23 mouse cellular contexts compared by ENCODE assay signal in the genomic region with DNA sequence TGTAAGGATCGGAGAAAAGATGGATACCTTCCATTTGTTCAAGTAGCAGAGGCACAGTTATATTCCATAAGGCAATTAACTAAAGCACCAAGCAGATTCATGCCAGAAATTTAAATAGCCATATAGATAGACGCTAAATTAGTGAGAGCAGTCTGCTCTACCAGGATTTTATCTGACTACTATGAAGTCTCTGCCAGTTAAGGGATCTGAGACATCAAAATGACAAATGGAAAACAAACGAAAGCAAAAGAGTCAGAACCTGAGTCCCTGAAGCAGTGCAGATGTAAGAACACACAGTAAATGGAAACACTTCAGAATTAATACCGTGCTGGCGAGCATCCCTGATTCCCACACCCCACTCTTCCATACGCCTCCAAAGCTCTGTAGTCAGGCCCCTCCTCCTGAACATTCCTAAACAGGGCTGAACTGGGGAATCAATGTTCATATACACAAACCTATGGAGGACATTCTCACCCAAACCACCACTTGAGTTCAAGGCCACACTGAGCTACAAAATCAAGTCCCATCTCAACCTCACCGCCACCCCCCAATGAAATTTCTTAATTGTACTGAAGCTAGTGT. TPM values are rescaled to one million over a fixed set of nuclear protein-coding genes. Genes with fewer than 3 reads are reported as not detected.
A peak's percentile ranks its signal among the peaks of the same experiment; 100 is the strongest.
DNase-seq lines count a peak whose midpoint lies in the region; ATAC-seq and TF ChIP-seq lines count a peak whose summit lies in the region.
"Had no signal": no experiment of that assay in that cellular context is flagged by ENCODE, and none has a peak within 500 bp of the region (broad histone marks: within the 10 kb centered on the region; RNA-seq: fewer than 3 reads in every experiment).

No protein-coding gene starts in this region.

- peak; percentile 58 for DNase-seq in heart, adult 11 months
- no peak for DNase-seq in heart, adult 18-20 months
- DNase-seq in brain, embryonic 14.5 days (ENCODE audit: low read depth) = peak; percentile 69
- DNase-seq in lung, postnatal 10 days = peak; percentile 12
- no peak for DNase-seq in left cerebral cortex, adult 9 months (ENCODE audit: low spot score in 2 of 2)
- no peak for DNase-seq in spleen, postnatal 36 days (ENCODE audit: low spot score in 2 of 2)
- DNase-seq: cerebellum, postnatal 10 days; embryo, embryonic 11 days; gastrocnemius, postnatal 25 days; heart, postnatal 10 days; kidney, adult 9 months; kidney, postnatal 36 days; layer of hippocampus, adult 9-11 months; thymus, postnatal 4 days had no signal

- WGBS in midbrain, embryonic 16.5 days = 54% methylated on average over 7 of the region's 7 CpGs

- H3K9me3 ChIP-seq in midbrain, embryonic 16.5 days (replicated peaks; ENCODE audit: control insufficient read depth, low read length, poor library complexity, severe bottlenecking) = no peaks in the 10 kb centered on the region
- H3K9me3 ChIP-seq: heart, embryonic 10.5 days; hindbrain, embryonic 13.5 days; limb, embryonic 13.5 days; liver, embryonic 15.5 days had no signal

- TF ChIP-seq CTCF in brain, embryonic 14.5 days (IDR thresholded peaks at IDR 0.05; ENCODE audit: borderline replicate concordance, extremely low read depth, insufficient read depth, insufficient read length) = no peak

- peak; percentile 50; the same call in 1 of the 2 replicates for ATAC-seq in midbrain, embryonic 16.5 days

- no peaks in the 10 kb centered on the region for H3K27me3 ChIP-seq in midbrain, embryonic 16.5 days (ENCODE audit: control insufficient read depth, insufficient read depth, low read depth, low read length)
- H3K27me3 ChIP-seq: hindbrain, embryonic 13.5 days; limb, embryonic 13.5 days; liver, embryonic 15.5 days had no signal

- no peak overlapping the region for H3K4me2 ChIP-seq in midbrain, embryonic 16.5 days (ENCODE audit: low read length)
- H3K4me2 ChIP-seq: hindbrain, embryonic 13.5 days; limb, embryonic 13.5 days; liver, embryonic 15.5 days had no signal

- H3K27ac ChIP-seq in midbrain, embryonic 16.5 days (ENCODE audit: low read length) = peak overlapping the region; percentile 31
- H3K27ac ChIP-seq: heart, embryonic 10.5 days; hindbrain, embryonic 13.5 days; limb, embryonic 13.5 days; liver, embryonic 15.5 days had no signal

- H3K36me3 ChIP-seq in midbrain, embryonic 16.5 days (ENCODE audit: control insufficient read depth, insufficient read depth, low read length) = no peaks in the 10 kb centered on the region
- H3K36me3 ChIP-seq: heart, embryonic 10.5 days; hindbrain, embryonic 13.5 days; limb, embryonic 13.5 days; liver, embryonic 15.5 days had no signal

- H3K4me3 ChIP-seq in midbrain, embryonic 16.5 days (ENCODE audit: low read depth, low read length) = no peak overlapping the region
- H3K4me3 ChIP-seq: heart, embryonic 10.5 days; hindbrain, embryonic 13.5 days; limb, embryonic 13.5 days; liver, embryonic 15.5 days had no signal

- TF ChIP-seq POLR2A in brain, embryonic 14.5 days (IDR thresholded peaks at IDR 0.05; ENCODE audit: borderline replicate concordance, extremely low read depth, insufficient read depth, insufficient read length, poor library complexity, severe bottlenecking) = no peak

- no peak overlapping the region for H3K9ac ChIP-seq in midbrain, embryonic 16.5 days (ENCODE audit: low read depth, low read length)
- H3K9ac ChIP-seq: hindbrain, embryonic 13.5 days; limb, embryonic 13.5 days; liver, embryonic 15.5 days had no signal

- H3K4me1 ChIP-seq in midbrain, embryonic 16.5 days (ENCODE audit: control insufficient read depth, insufficient read depth, low read length) = no peaks in the 10 kb centered on the region
- H3K4me1 ChIP-seq: heart, embryonic 10.5 days; hindbrain, embryonic 13.5 days; limb, embryonic 13.5 days; liver, embryonic 15.5 days had no signal

RNA-seq across cellular contexts. Expression of a gene that starts 17.7 kb away (rescaled TPM):
- not detected for total RNA-seq in heart, adult 18-20 months (2021)
- 0.29 and 0.40 TPM in 2 replicates for polyA plus RNA-seq in brain, embryonic 14.5 days (2012; rRNA removed)
- 0.24 and 0.45 TPM in 2 replicates for polyA plus RNA-seq in midbrain, embryonic 16.5 days (2015; fragmentation: Nextera tagmentation; extraction: Ambion mirVana)
- total RNA-seq: adrenal gland, postnatal 4 days; ES-E14; gastrocnemius, postnatal 25 days; heart, postnatal 10 days; left cerebral cortex, adult 8-10 months had no signal
- polyA plus RNA-seq: heart, embryonic 10.5 days; intestine, embryonic 14.5 days; limb, embryonic 13.5 days; liver, embryonic 15.5 days had no signal

RNA-seq across cellular contexts. Expression of a gene that starts 39.1 kb away (rescaled TPM):
- 10 to 100 TPM in 1 of 2 experiments, 1 to 10 TPM in 1; 9.0 to 10.9 TPM for total RNA-seq in heart, adult 18-20 months (2021)
- polyA plus RNA-seq in brain, embryonic 14.5 days (2012; rRNA removed) = 5.2 and 5.3 TPM in 2 replicates
- polyA plus RNA-seq in midbrain, embryonic 16.5 days (2015; fragmentation: Nextera tagmentation; extraction: Ambion mirVana) = 7.9 and 8.8 TPM in 2 replicates

Comparison
In these comparisons a context has a peak if more than half of its experiments do, and no peak if none do; other contexts are left out.
1. DNase-seq: peak in heart, adult 11 months (single experiment), brain, embryonic 14.5 days (single experiment) and lung, postnatal 10 days (single experiment); none in heart, adult 18-20 months (0 of 2), left cerebral cortex, adult 9 months (0 of 2) and spleen, postnatal 36 days (0 of 2).